Mouse (Mus musculus) spleen, adult 2 months (tissue): ENCODE results near the gene Ddx27.

Source experiments
- CTCF ChIP-seq: fragments of 200-500 bp; IDR thresholded peaks from 2 replicates; pipeline ENCODE4 v1.5.1; 2011; ENCODE audit warnings: mild to moderate bottlenecking, inconsistent platforms; ENCODE audit not compliant: insufficient read depth, insufficient read length, insufficient replicate concordance; ENCODE audit errors: extremely low read depth
- POLR2A ChIP-seq: fragments of 200-500 bp; IDR thresholded peaks from 2 replicates; pipeline ENCODE4 v1.6.1; 2011; ENCODE audit warnings: low read depth, low read length, inconsistent platforms

- no peak for TF ChIP-seq CTCF
- TF ChIP-seq POLR2A = no peak
Measured at GRCm38 (mm10) chr2:167081639-167082038, 66.6 kb downstream of the Ddx27 start.
